Mouse (Mus musculus): ENCODE data around the gene Asphd2. TPM values are rescaled to one million over a fixed set of nuclear protein-coding genes. Genes with fewer than 3 reads are reported as not detected.

Gene Asphd2
- total and polyA plus RNA-seq, 2 experiments, result not detected

GRCm38 (mm10) chr5:112385973-112386372, 8.7 kb downstream of the Asphd2 start:
- H3K9ac ChIP-seq (ENCODE audit: low read depth, low read length), result no peak overlapping the region
- no peaks in the 10 kb centered on the region for H3K79me2 ChIP-seq (ENCODE audit: control insufficient read depth, insufficient read depth, low read length)
- 68% methylated on average over 2 of the region's 2 CpGs for WGBS
- H3K36me3 ChIP-seq (ENCODE audit: control insufficient read depth, insufficient read depth, low read length), result no peaks in the 10 kb centered on the region
- H3K27me3 ChIP-seq (ENCODE audit: control insufficient read depth, insufficient read depth, low read length), result no peaks in the 10 kb centered on the region
- H3K4me1 ChIP-seq (ENCODE audit: control insufficient read depth, insufficient read depth, low read length), result no peaks in the 10 kb centered on the region
- H3K4me3 ChIP-seq (ENCODE audit: insufficient read depth, low read depth, low read length), result no peak overlapping the region
- H3K27ac ChIP-seq (replicated peaks; ENCODE audit: insufficient read depth, low read depth, low read length), result no peak overlapping the region
- no peak for DNase-seq (ENCODE audit: extremely low read depth, low read depth, low spot score)
- TF ChIP-seq CTCF (IDR thresholded peaks at IDR 0.05; ENCODE audit: low read depth, low read length) (no peak), POLR2A (IDR thresholded peaks at IDR 0.05; ENCODE audit: extremely low read depth, insufficient read depth, low read length) (no peak)

GRCm38 (mm10) chr5:112384805-112385472, 9.7 kb downstream of the Asphd2 start:
- DNase-seq (ENCODE audit: extremely low read depth, low read depth, low spot score), result no peak
- Histone ChIP-seq H3K27ac (replicated peaks; ENCODE audit: insufficient read depth, low read depth, low read length) (no peak overlapping the region), H3K79me2 (ENCODE audit: control insufficient read depth, insufficient read depth, low read length) (no peaks in the 10 kb centered on the region)

GRCm38 (mm10) chr5:112382641-112383330, 11.9 kb downstream of the Asphd2 start:
- no peak for TF ChIP-seq POLR2A (IDR thresholded peaks at IDR 0.05; ENCODE audit: extremely low read depth, insufficient read depth, low read length)
- TF ChIP-seq CTCF (IDR thresholded peaks at IDR 0.05; ENCODE audit: low read depth, low read length), result no peak
- Histone ChIP-seq H3K36me3 (ENCODE audit: control insufficient read depth, insufficient read depth, low read length) (peaks cover 2% of the 10 kb centered on the region; the same call in 1 of the 2 replicates), H3K4me1 (ENCODE audit: control insufficient read depth, insufficient read depth, low read length) (no peaks in the 10 kb centered on the region), H3K27ac (replicated peaks; ENCODE audit: insufficient read depth, low read depth, low read length) (no peak overlapping the region), H3K79me2 (ENCODE audit: control insufficient read depth, insufficient read depth, low read length) (no peaks in the 10 kb centered on the region), H3K4me3 (ENCODE audit: insufficient read depth, low read depth, low read length) (no peak overlapping the region), H3K9ac (ENCODE audit: low read depth, low read length) (no peak overlapping the region), H3K27me3 (ENCODE audit: control insufficient read depth, insufficient read depth, low read length) (no peaks in the 10 kb centered on the region)
- DNase-seq (ENCODE audit: extremely low read depth, low read depth, low spot score), result no peak
- WGBS, result 55% methylated on average over 17 of the region's 17 CpGs

More at GRCm38 (mm10) chr5:112384805-112385472, 9.7 kb downstream of the Asphd2 start:
- Histone ChIP-seq H3K4me1 (ENCODE audit: control insufficient read depth, insufficient read depth, low read length) (no peaks in the 10 kb centered on the region), H3K36me3 (ENCODE audit: control insufficient read depth, insufficient read depth, low read length) (no peaks in the 10 kb centered on the region), H3K27me3 (ENCODE audit: control insufficient read depth, insufficient read depth, low read length) (no peaks in the 10 kb centered on the region), H3K4me3 (ENCODE audit: insufficient read depth, low read depth, low read length) (no peak overlapping the region), H3K9ac (ENCODE audit: low read depth, low read length) (no peak overlapping the region)
- 85% methylated on average over 13 of the region's 13 CpGs for WGBS
- no peak for TF ChIP-seq POLR2A (IDR thresholded peaks at IDR 0.05; ENCODE audit: extremely low read depth, insufficient read depth, low read length)
- no peak for TF ChIP-seq CTCF (IDR thresholded peaks at IDR 0.05; ENCODE audit: low read depth, low read length)

GRCm38 (mm10) chr5:112382042-112382441, 12.6 kb downstream of the Asphd2 start:
- TF ChIP-seq POLR2A (IDR thresholded peaks at IDR 0.05; ENCODE audit: extremely low read depth, insufficient read depth, low read length) (no peak), CTCF (IDR thresholded peaks at IDR 0.05; ENCODE audit: low read depth, low read length) (no peak)

GRCm38 (mm10) chr5:112381154-112381553, 13.5 kb downstream of the Asphd2 start:
- 79% methylated on average over 11 of the region's 11 CpGs for WGBS
- no peaks in the 10 kb centered on the region for H3K4me1 ChIP-seq (ENCODE audit: control insufficient read depth, insufficient read depth, low read length)
- H3K79me2 ChIP-seq (ENCODE audit: control insufficient read depth, insufficient read depth, low read length), result no peaks in the 10 kb centered on the region
- no peak overlapping the region for H3K27ac ChIP-seq (replicated peaks; ENCODE audit: insufficient read depth, low read depth, low read length)
- H3K4me3 ChIP-seq (ENCODE audit: insufficient read depth, low read depth, low read length), result no peak overlapping the region
- peaks cover 2% of the 10 kb centered on the region; the same call in 1 of the 2 replicates for H3K36me3 ChIP-seq (ENCODE audit: control insufficient read depth, insufficient read depth, low read length)
- TF ChIP-seq POLR2A (IDR thresholded peaks at IDR 0.05; ENCODE audit: extremely low read depth, insufficient read depth, low read length) (no peak), CTCF (IDR thresholded peaks at IDR 0.05; ENCODE audit: low read depth, low read length) (no peak)
- H3K9ac ChIP-seq (ENCODE audit: low read depth, low read length), result no peak overlapping the region
- no peaks in the 10 kb centered on the region for H3K27me3 ChIP-seq (ENCODE audit: control insufficient read depth, insufficient read depth, low read length)
- DNase-seq (ENCODE audit: extremely low read depth, low read depth, low spot score), result no peak

More at GRCm38 (mm10) chr5:112382042-112382441, 12.6 kb downstream of the Asphd2 start:
- no peak overlapping the region for H3K9ac ChIP-seq (ENCODE audit: low read depth, low read length)
- no peaks in the 10 kb centered on the region for H3K27me3 ChIP-seq (ENCODE audit: control insufficient read depth, insufficient read depth, low read length)
- no peak for DNase-seq (ENCODE audit: extremely low read depth, low read depth, low spot score)
- H3K4me3 ChIP-seq (ENCODE audit: insufficient read depth, low read depth, low read length), result no peak overlapping the region
- H3K27ac ChIP-seq (replicated peaks; ENCODE audit: insufficient read depth, low read depth, low read length), result no peak overlapping the region
- no peaks in the 10 kb centered on the region for H3K79me2 ChIP-seq (ENCODE audit: control insufficient read depth, insufficient read depth, low read length)
- no peaks in the 10 kb centered on the region for H3K4me1 ChIP-seq (ENCODE audit: control insufficient read depth, insufficient read depth, low read length)
- WGBS, result 76% methylated on average over 9 of the region's 9 CpGs
- peaks cover 2% of the 10 kb centered on the region; the same call in 1 of the 2 replicates for H3K36me3 ChIP-seq (ENCODE audit: control insufficient read depth, insufficient read depth, low read length)
